Mouse (Mus musculus) T-helper 17 cell (primary cell): Measurements from ENCODE around the gene Gm8020.
"Not testable (repeated sequence)": the region's sequence is repeated elsewhere in the genome, so short reads cannot be mapped to it uniquely, and the experiment has no call there.

ENCODE experiments used
- in situ Hi-C, 2 experiments: fragments of 300-600 bp; cut with MboI, MseI; formaldehyde crosslinking; loops; 1 replicate in 1 of 2; 2 replicates in 1 of 2; pipeline ENCODE4 v1.15.1; 2025; ENCODE audit warnings: high pct_unique_total_duplicates in 2 of 2

Gm8020 gene

DNA sequence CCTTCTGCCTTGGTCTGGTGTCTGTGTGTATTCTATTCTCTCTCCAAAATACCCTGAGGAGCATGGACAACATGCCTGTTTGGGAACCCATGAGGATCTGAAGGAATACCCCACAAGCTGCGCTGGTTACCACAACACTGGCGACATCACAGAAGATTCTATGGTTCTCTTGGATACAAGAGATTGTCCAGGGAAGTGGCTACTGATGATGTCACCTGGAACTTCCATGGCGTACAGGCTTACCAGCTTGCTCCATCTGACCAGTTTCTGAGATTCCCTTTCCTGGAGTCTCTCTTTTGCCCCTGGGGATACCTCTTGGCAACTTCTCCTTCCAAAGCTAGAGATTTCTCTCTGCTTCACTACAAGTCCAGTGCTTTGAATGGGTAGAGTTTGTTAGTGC is at the start of gene Gm8020:
TSS of gene Gm8020 (minus strand) at position 101 of the 400 bp plus-strand sequence.
- in situ Hi-C loops = not testable (repeated sequence)

DNA sequence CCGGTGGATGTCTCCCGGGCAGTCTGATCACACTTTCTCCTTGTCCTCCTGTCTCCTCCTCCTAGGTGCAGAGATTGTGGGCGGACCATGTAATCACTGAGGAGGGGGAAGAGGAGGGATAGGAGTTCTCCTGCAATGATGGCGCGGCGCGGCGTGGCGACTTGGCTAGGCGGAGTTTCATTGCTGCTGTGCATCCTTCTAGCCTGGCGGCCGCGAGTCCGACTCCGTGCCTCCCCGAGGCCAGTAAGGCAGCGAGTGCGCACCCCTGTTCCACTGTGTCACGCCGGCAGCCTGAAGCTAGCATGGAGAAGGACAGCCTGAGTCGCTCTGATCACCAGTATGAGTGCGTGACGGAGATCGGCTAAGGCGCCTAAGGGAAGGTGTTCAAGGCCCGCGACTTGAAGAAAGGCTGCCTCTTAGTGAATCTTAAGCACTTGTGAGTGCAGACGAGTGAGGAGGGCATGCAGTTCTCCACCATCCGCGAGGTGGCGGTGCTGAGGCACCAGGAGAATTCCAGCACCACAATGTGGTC is 41.1 kb upstream of the Gm8020 start:
- in situ Hi-C loops = loop anchor here in 1 of 2 experiments (5.0 kb wide), 1 partner anchor 1276 kb away; no protein-coding TSS in a partner anchor

DNA sequence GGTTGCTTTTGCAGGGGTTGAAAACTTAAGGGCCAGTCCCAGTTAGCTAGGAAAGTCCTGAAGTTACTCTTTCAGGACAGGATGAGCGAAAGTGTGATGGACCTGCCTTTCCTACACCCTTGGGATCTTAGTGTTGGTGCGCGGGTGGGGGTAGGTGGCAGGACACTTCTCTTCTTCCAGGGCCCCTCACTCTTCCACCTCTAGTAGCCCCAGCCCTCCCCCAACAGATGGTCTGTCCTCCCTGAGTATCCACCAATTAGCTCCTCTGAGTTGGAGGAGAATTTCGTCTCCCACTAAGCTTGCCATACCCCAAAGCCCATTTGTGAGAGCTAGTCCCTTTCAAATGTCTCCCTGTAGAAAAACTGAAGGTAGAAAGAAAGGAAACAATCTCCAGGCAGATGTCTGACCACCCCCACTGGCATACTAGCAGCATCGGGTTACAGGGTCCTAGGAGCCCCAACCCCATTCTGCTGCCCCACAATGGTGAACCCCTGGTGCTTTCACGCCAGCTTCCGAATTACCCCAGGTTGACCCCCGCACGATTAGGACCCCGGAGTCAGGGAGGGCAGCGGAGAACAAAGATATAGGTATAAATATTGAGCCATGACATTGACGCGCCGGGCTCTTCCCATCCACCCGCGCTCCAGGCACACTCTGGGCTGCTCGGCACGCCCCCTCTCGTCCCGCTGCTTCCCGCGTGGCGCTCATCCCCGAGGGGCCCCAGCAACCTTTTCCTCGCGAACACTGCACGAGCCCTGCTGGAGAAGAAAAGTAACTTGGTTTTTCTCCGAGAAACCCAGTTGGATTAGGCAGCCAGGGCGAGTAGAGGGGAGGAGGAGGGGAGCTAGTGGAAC is 40.4 kb upstream of the Gm8020 start:
- in situ Hi-C loops = loop anchor here in 1 of 2 experiments (5.0 kb wide), 1 partner anchor 1275 kb away; no protein-coding TSS in a partner anchor

DNA sequence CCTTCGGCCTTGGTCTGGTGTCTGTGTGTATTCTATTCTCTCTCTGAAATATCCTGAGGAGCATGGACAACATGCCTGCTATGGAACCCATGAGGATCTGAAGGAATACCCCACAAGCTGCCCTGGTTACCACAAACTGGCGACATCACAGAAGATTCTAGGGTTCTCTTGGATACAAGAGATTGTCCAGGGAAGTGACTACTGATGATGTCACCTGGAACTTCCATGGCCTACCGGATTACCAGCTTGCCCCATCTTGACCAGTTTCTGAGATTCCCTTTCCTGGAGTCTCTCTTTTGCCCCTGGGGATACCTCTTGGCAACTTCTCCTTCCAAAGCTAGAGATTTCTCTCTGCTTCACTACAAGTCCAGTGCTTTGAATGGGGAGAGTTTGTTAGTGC is 22.0 kb upstream of the Gm8020 start, which contains the start of gene Gm8024:
TSS of gene Gm8024 (minus strand) at position 101 of the 400 bp plus-strand sequence.
- in situ Hi-C loops = not testable (repeated sequence)

DNA sequence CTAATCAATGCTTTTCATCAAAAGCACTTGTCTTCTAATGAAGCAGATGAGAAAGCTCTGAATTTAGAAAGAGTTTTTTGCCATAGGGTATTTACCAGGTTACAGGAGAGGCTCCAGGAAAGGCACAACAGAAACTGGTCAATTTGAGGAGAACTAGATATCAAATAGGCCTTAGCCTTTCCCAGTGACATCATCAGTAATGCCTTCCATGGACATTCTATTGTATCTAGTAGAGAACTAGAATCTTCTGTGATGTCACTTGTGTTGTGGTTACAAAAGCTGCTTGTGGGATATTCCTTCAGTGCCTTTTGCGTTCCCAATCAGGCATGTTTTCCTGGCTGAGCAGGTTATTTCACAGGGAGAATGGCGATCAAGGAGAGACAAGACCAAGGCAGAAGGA is 38.6 kb downstream of the Gm8020 start, which contains the start of gene Gm8011:
TSS of gene Gm8011 (plus strand) at position 301 of the 400 bp plus-strand sequence.
- in situ Hi-C loops = not testable (repeated sequence)
